Mouse (Mus musculus) megakaryocyte, embryonic 14.5 days (primary cell): ENCODE results near the gene Ddx11. TPM values are rescaled to one million over a fixed set of nuclear protein-coding genes. Genes with fewer than 3 reads are reported as not detected.

ENCODE experiments used
- H3K27me3 ChIP-seq: replicated peaks from 2 replicates; pipeline ENCODE3; 2012; ENCODE audit warnings: inconsistent platforms
- H3K36me3 ChIP-seq: replicated peaks from 2 replicates; pipeline ENCODE3; 2012; ENCODE audit warnings: low read length, inconsistent platforms, mixed read lengths
- H3K4me1 ChIP-seq: 2 replicates; pipeline ENCODE4 v1.6.1; 2012; ENCODE audit warnings: inconsistent platforms
- H3K4me3 ChIP-seq: replicated peaks from 2 replicates; pipeline ENCODE3; 2012; ENCODE audit warnings: moderate library complexity, mild to moderate bottlenecking, inconsistent platforms
- H3K9me3 ChIP-seq: 2 replicates; pipeline ENCODE4 v1.6.1; 2012; ENCODE audit warnings: inconsistent platforms
- FLI1 ChIP-seq: IDR thresholded peaks from 2 replicates; pipeline ENCODE4 v1.6.1; 2012; ENCODE audit warnings: low read length, inconsistent platforms, mixed read lengths
- GATA1 ChIP-seq: IDR thresholded peaks from 3 replicates; pipeline ENCODE4 v1.6.1; 2012; ENCODE audit warnings: mixed read lengths, low read length, inconsistent platforms, borderline replicate concordance
- polyA plus RNA-seq: library from polyadenylated mRNA; stranded (reverse); fragments of >175 nt; gene quantifications from 2 replicates; pipeline ENCODE4 v1.2.3, GENCODE M21; 2012; ENCODE audit warnings: low replicate concordance; ENCODE audit not compliant: insufficient read depth

Ddx11 gene
- 2.2 and 3.1 TPM in 2 replicates for polyA plus RNA-seq

- no peaks in the 10 kb centered on the region for H3K9me3 ChIP-seq
- TF ChIP-seq GATA1 = no peak
- no peak for TF ChIP-seq FLI1
- H3K4me1 ChIP-seq = peaks cover 37% of the 10 kb centered on the region
- no peaks in the 10 kb centered on the region for H3K27me3 ChIP-seq
- peaks cover 50% of the 10 kb centered on the region for H3K36me3 ChIP-seq
- peak within 1 kb of the TSS; percentile 95 for H3K4me3 ChIP-seq
These were observed at the start of gene Ddx11 for GRCm38 (mm10) chr17:66123066-66123815. Ddx11 (plus strand) TSS chr17:66123520.

DNA sequence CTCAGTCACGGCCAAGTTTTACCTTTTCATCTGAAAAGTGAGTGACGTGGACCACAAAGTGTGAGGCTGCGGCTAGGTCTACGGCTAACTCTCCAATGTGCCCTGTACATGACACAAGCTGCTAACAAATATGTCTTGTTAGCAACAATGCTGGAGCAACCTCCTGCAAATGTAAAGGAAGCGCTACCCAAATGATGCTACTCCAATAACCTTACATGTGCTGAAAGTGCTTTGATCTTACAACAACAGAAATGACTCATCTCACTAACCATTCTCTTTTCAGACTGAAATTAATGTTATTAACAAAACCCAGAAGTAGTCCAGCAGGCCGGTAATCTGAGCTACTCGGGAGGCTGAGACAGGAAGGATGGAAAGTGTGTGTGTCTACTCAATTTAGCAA is 49.3 kb upstream of the Ddx11 start:
- H3K4me1 ChIP-seq = peaks cover 63% of the 10 kb centered on the region
- peaks cover 9% of the 10 kb centered on the region for H3K36me3 ChIP-seq
- no peaks in the 10 kb centered on the region for H3K27me3 ChIP-seq
- no peaks in the 10 kb centered on the region for H3K9me3 ChIP-seq
- TF ChIP-seq FLI1 (no peak), GATA1 (no peak)
- peak overlapping the region; percentile 55 for H3K4me3 ChIP-seq

DNA sequence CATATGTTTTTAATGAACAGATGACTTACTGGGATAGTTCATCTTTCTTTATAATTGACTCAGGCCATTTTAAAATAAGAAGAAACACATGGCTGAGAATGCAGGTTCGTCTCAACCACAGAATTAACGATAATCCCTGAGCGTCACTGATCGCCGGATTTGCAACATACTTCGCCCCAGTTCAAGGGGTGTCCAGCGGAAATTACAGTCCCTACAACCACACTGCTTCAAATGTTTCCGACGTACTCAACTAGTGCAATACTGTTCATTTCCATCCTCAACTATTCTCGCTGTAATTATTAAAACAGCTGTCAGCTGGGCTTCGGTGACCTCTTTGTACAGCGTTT is 47.5 kb upstream of the Ddx11 start:
- no peak for TF ChIP-seq FLI1
- TF ChIP-seq GATA1 = no peak

GRCm38 (mm10) chr17:66076174-66076927 is 47.0 kb upstream of the Ddx11 start:
- TF ChIP-seq GATA1 = no peak
- no peak for TF ChIP-seq FLI1
- no peaks in the 10 kb centered on the region for H3K27me3 ChIP-seq
- H3K36me3 ChIP-seq = peaks cover 30% of the 10 kb centered on the region
- no peaks in the 10 kb centered on the region for H3K9me3 ChIP-seq
- H3K4me1 ChIP-seq = peaks cover 57% of the 10 kb centered on the region
- peak overlapping the region; percentile 98 for H3K4me3 ChIP-seq

More for the DNA sequence above, 47.5 kb upstream of the Ddx11 start:
- Histone ChIP-seq H3K36me3 (peaks cover 24% of the 10 kb centered on the region), H3K4me3 (peak overlapping the region; percentile 98), H3K27me3 (no peaks in the 10 kb centered on the region), H3K4me1 (peaks cover 56% of the 10 kb centered on the region), H3K9me3 (no peaks in the 10 kb centered on the region)

DNA sequence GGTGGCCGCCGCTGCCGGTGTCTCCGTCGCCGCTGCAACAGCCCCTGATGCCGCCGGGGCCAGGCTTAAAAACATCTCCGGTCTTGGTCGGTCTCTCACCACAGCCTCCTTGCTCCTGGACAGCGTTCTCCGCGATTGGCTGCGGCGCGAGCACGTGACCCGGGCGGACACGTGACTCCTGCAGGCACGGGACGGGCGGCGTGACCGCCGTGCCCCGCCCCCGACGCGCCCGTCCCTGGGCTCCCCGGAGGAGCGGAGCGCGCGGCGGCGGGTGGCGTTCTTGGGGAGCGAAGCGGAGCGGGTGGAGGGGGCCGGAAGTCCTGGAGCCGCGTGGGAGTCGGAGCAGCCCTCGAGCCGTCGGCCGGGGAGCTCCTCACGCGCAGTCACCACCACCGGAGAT is 46.4 kb upstream of the Ddx11 start, which contains the start of gene Ankrd12:
Gene Ankrd12, minus strand, starts transcription at position 156 of the 400 bp plus-strand sequence.
- Histone ChIP-seq H3K4me3 (peak within 1 kb of the TSS; percentile 98), H3K9me3 (no peaks in the 10 kb centered on the region), H3K27me3 (no peaks in the 10 kb centered on the region), H3K36me3 (peaks cover 36% of the 10 kb centered on the region), H3K4me1 (peaks cover 53% of the 10 kb centered on the region)
- TF ChIP-seq FLI1 (no peak), GATA1 (no peak)

DNA sequence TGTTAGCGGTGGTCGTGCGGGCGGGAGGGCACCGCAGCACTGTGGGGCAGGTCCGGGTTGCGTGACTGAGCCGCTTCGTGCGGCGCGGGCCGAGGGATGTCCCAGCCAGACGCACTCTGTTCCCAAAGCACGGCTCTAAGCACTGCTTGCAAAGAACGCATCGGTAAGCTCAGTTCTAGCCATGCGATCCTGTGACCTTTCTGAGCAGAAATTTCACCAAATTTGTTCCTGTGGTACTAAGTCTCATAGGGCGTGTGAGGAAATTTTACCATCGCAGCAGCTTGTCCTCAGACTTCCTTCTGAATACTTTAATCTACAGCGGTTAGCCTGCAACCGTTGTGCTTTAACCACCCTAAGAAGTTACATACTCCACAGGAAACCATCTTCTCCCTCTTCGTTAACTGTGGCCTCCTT is 45.9 kb upstream of the Ddx11 start:
- peaks cover 36% of the 10 kb centered on the region for H3K36me3 ChIP-seq
- no peak for TF ChIP-seq GATA1
- TF ChIP-seq FLI1 = no peak
- H3K27me3 ChIP-seq = no peaks in the 10 kb centered on the region
- H3K4me3 ChIP-seq = peak overlapping the region; percentile 98
- peaks cover 48% of the 10 kb centered on the region for H3K4me1 ChIP-seq
- no peaks in the 10 kb centered on the region for H3K9me3 ChIP-seq

GRCm38 (mm10) chr17:66084486-66084885 is 38.8 kb upstream of the Ddx11 start:
- Histone ChIP-seq H3K36me3 (peaks cover 80% of the 10 kb centered on the region), H3K9me3 (no peaks in the 10 kb centered on the region), H3K4me1 (peaks cover 13% of the 10 kb centered on the region), H3K4me3 (no peak overlapping the region), H3K27me3 (no peaks in the 10 kb centered on the region)
- TF ChIP-seq GATA1 (no peak), FLI1 (no peak)

- peaks cover 13% of the 10 kb centered on the region for H3K4me1 ChIP-seq
- peaks cover 79% of the 10 kb centered on the region for H3K36me3 ChIP-seq
- no peak overlapping the region for H3K4me3 ChIP-seq
- TF ChIP-seq GATA1 (no peak), FLI1 (no peak)
- no peaks in the 10 kb centered on the region for H3K9me3 ChIP-seq
- no peaks in the 10 kb centered on the region for H3K27me3 ChIP-seq
These were observed 38.3 kb upstream of the Ddx11 start for GRCm38 (mm10) chr17:66085038-66085437.

GRCm38 (mm10) chr17:66090251-66090650 is 33.1 kb upstream of the Ddx11 start:
- Histone ChIP-seq H3K4me3 (no peak overlapping the region), H3K4me1 (peaks cover 28% of the 10 kb centered on the region), H3K9me3 (no peaks in the 10 kb centered on the region), H3K27me3 (no peaks in the 10 kb centered on the region), H3K36me3 (peaks cover 70% of the 10 kb centered on the region)
- TF ChIP-seq GATA1 (no peak), FLI1 (no peak)

- H3K4me1 ChIP-seq = peaks cover 33% of the 10 kb centered on the region
- TF ChIP-seq FLI1 (no peak), GATA1 (no peak)
- H3K4me3 ChIP-seq = no peak overlapping the region
- H3K36me3 ChIP-seq = peaks cover 63% of the 10 kb centered on the region
- H3K27me3 ChIP-seq = no peaks in the 10 kb centered on the region
- no peaks in the 10 kb centered on the region for H3K9me3 ChIP-seq
These were observed 31.9 kb upstream of the Ddx11 start for GRCm38 (mm10) chr17:66091392-66091791.
